Mouse (Mus musculus): Measurements from ENCODE around the gene P2rx2.

DNA sequence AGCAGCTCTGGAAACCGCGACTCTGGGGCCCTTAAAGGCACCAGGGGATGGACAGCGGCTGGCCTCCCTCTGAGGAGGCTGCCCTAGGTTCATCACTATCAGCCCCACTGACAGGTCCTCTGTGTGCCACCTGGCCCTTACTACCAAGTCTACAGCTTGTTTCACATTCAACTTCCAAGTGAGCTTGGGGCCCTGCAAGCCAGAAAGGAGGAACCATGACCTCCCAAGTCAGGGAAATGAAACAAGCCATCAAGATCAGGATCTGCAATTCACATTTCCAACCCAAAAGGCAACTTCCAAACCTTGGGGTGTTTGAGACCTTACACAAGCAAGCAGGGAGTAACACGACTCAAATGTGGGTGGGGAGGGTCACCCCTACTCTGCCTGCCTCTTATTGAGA lies 42.3 kb upstream of the P2rx2 start:
- TF ChIP-seq POLR2A (IDR thresholded peaks at IDR 0.05; ENCODE audit: borderline replicate concordance, low read depth, low read length) (no peak), CTCF (IDR thresholded peaks at IDR 0.05; ENCODE audit: low read depth, low read length) (no peak)

All from bone marrow macrophage, adult 2 months (primary cell).